Mouse (Mus musculus) small intestine, adult 2 months (tissue): Measurements from ENCODE around the gene Fam45a. TPM values are rescaled to one million over a fixed set of nuclear protein-coding genes. Genes with fewer than 3 reads are reported as not detected.

ENCODE experiments used
- H3K27ac ChIP-seq: fragments of 200-500 bp; 2 replicates; pipeline ENCODE4 v1.5.1; 2012; ENCODE audit warnings: low read depth, low read length, control low read depth, inconsistent platforms; ENCODE audit not compliant: insufficient read depth
- H3K27me3 ChIP-seq: fragments of 200-500 bp; 2 replicates; pipeline ENCODE4 v1.6.1; 2012; ENCODE audit warnings: mild to moderate bottlenecking, moderate library complexity, low read length, inconsistent platforms; ENCODE audit not compliant: control insufficient read depth, insufficient read depth
- H3K36me3 ChIP-seq: fragments of 200-500 bp; 2 replicates; pipeline ENCODE4 v1.6.1; 2012; ENCODE audit warnings: mild to moderate bottlenecking, low read length, control low read depth, inconsistent platforms; ENCODE audit not compliant: control insufficient read depth, insufficient read depth
- H3K4me1 ChIP-seq: fragments of 200-500 bp; 2 replicates; pipeline ENCODE4 v1.6.1; 2012; ENCODE audit warnings: low read length, inconsistent platforms, mixed read lengths; ENCODE audit not compliant: control insufficient read depth, insufficient read depth, insufficient read length
- H3K4me3 ChIP-seq: fragments of 200-500 bp; 2 replicates; pipeline ENCODE4 v1.5.1; 2012; ENCODE audit warnings: low read depth, mild to moderate bottlenecking, control low read depth, inconsistent platforms, low read length, moderate library complexity
- CTCF ChIP-seq: fragments of 200-500 bp; IDR thresholded peaks from 2 replicates; pipeline ENCODE4 v1.5.1; 2012; ENCODE audit warnings: low read depth, mild to moderate bottlenecking, control low read depth, inconsistent platforms, low read length, moderate library complexity, mixed read lengths; ENCODE audit not compliant: insufficient replicate concordance, insufficient read length; ENCODE audit errors: extremely low read depth
- POLR2A ChIP-seq: fragments of 200-500 bp; IDR thresholded peaks from 2 replicates; pipeline ENCODE4 v1.6.1; 2012; ENCODE audit warnings: low read depth, mild to moderate bottlenecking, control low read depth, inconsistent platforms, low read length, moderate library complexity
- WGBS: fragments of 180-500 bp; shearing (Covaris S2); methylation state at CpG from one replicate; pipeline ENCODE4 v1.1.7; 2018; 5-methylcytosine and 5-hydroxymethylcytosine counted together
- polyA plus RNA-seq: library from polyadenylated mRNA; depleted of rRNA; stranded (reverse); fragments of >200 nt; gene quantifications from 2 replicates; pipeline ENCODE4 v1.2.3, GENCODE M21; 2012

The Fam45a gene
- polyA plus RNA-seq, 1 experiment = 1.7 TPM

- Histone ChIP-seq H3K4me3 (no peak overlapping the region), H3K4me1 (no peaks in the 10 kb centered on the region), H3K27ac (no peak overlapping the region), H3K36me3 (no peaks in the 10 kb centered on the region), H3K27me3 (no peaks in the 10 kb centered on the region)
- no peak for TF ChIP-seq CTCF
- TF ChIP-seq POLR2A = no peak
- WGBS = 64% methylated on average over 7 of the region's 7 CpGs
Measured at GRCm38 (mm10) chr19:60799867-60800569, 11.4 kb upstream of the Fam45a start.

GRCm38 (mm10) chr19:60804903-60805302 is 6.5 kb upstream of the Fam45a start:
- Histone ChIP-seq H3K27me3 (no peaks in the 10 kb centered on the region), H3K4me1 (no peaks in the 10 kb centered on the region), H3K27ac (no peak overlapping the region), H3K36me3 (no peaks in the 10 kb centered on the region), H3K4me3 (no peak overlapping the region)
- TF ChIP-seq CTCF (no peak), POLR2A (no peak)
- 55% methylated on average over 2 of the region's 2 CpGs for WGBS

GRCm38 (mm10) chr19:60809927-60810326 is 1.5 kb upstream of the Fam45a start:
- TF ChIP-seq CTCF (no peak), POLR2A (no peak)
- no peak overlapping the region for H3K27ac ChIP-seq
- 94% methylated on average over 2 of the region's 2 CpGs for WGBS

GRCm38 (mm10) chr19:60812036-60812389 is 628 bp downstream of the Fam45a start:
- WGBS = 8% methylated on average over 10 of the region's 10 CpGs
- Histone ChIP-seq H3K36me3 (peaks cover 17% of the 10 kb centered on the region), H3K27me3 (no peaks in the 10 kb centered on the region), H3K4me3 (peak overlapping the region; percentile 76), H3K27ac (no peak overlapping the region), H3K4me1 (no peaks in the 10 kb centered on the region; the same call in 1 of the 2 replicates)
- TF ChIP-seq POLR2A (no peak), CTCF (no peak)

More at GRCm38 (mm10) chr19:60809927-60810326, 1.5 kb upstream of the Fam45a start:
- no peak overlapping the region for H3K4me3 ChIP-seq
- H3K27me3 ChIP-seq = no peaks in the 10 kb centered on the region
- H3K4me1 ChIP-seq = no peaks in the 10 kb centered on the region; the same call in 1 of the 2 replicates
- peaks cover 2% of the 10 kb centered on the region for H3K36me3 ChIP-seq

- Histone ChIP-seq H3K27ac (no peak overlapping the region), H3K4me1 (no peaks in the 10 kb centered on the region; the same call in 1 of the 2 replicates), H3K4me3 (no peak overlapping the region), H3K36me3 (peaks cover 20% of the 10 kb centered on the region), H3K27me3 (no peaks in the 10 kb centered on the region)
- no peak for TF ChIP-seq CTCF
- TF ChIP-seq POLR2A = no peak
- 78% methylated on average over 6 of the region's 6 CpGs for WGBS
Measured at GRCm38 (mm10) chr19:60813133-60813532, 1.7 kb downstream of the Fam45a start.

GRCm38 (mm10) chr19:60818677-60819076 is 7.3 kb downstream of the Fam45a start:
- H3K27ac ChIP-seq = no peak overlapping the region

GRCm38 (mm10) chr19:60837747-60838146 is 26.4 kb downstream of the Fam45a start:
- Histone ChIP-seq H3K4me1 (no peaks in the 10 kb centered on the region), H3K36me3 (peaks cover 30% of the 10 kb centered on the region), H3K4me3 (no peak overlapping the region), H3K27me3 (no peaks in the 10 kb centered on the region), H3K27ac (no peak overlapping the region)
- TF ChIP-seq POLR2A = no peak
- peak; percentile 72; the same call in 1 of the 2 replicates for TF ChIP-seq CTCF
- 41% methylated on average over 1 of the region's 1 CpGs for WGBS

More at GRCm38 (mm10) chr19:60818677-60819076, 7.3 kb downstream of the Fam45a start:
- Histone ChIP-seq H3K4me1 (no peaks in the 10 kb centered on the region), H3K36me3 (peaks cover 53% of the 10 kb centered on the region), H3K4me3 (no peak overlapping the region), H3K27me3 (no peaks in the 10 kb centered on the region)
- WGBS = 86% methylated on average over 6 of the region's 6 CpGs
- no peak for TF ChIP-seq CTCF
- no peak for TF ChIP-seq POLR2A
